Mouse (Mus musculus) naive thymus-derived CD4-positive, alpha-beta T cell, adult 2 months (primary cell): Measurements from ENCODE around the gene Bhlha15.

ENCODE experiments used
- DNase-seq: peaks from one replicate; pipeline ENCODE4 v3.0.0-alpha.2; 2011; ENCODE audit warnings: low read depth

The Bhlha15 gene

DNA sequence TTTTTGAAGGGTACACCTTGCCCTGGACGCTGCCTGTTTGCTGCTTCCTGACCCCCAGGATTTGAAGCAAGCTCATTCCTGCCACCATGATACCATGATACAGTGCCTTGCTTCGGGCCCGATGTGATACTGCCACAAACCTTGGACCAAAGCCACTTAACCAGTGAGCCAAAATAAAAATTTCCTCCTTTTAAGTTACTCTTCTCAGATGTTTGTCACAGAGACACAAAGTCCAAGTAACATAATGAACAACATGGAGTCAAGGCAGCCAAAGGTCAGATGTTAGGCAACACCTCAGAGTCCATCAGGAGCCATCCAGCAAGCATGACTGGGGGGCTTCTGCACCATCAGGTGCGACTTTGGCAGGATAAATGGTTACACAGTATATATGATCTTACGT, 42.4 kb downstream of the Bhlha15 start:
- DNase-seq = no peak

DNA sequence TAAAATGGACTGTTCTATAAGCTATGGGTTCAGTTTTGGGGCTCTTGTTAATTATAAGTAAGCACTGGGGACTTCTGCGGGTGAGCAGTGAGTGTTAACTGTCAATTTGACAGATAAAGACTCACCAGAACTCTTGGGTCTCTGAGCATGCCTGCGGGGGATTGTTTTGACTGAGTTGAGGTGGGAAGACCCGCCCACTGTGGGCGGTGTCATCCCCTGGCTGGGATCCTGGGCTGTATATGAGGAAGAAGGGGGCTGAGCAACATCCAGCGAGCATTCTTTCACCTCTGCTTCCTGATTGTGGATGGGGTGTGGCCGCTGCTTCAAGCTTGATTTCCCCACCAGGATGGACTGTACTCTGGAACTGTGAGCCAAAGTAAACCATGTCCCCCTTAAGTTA, 44.1 kb downstream of the Bhlha15 start:
- DNase-seq = no peak

DNA sequence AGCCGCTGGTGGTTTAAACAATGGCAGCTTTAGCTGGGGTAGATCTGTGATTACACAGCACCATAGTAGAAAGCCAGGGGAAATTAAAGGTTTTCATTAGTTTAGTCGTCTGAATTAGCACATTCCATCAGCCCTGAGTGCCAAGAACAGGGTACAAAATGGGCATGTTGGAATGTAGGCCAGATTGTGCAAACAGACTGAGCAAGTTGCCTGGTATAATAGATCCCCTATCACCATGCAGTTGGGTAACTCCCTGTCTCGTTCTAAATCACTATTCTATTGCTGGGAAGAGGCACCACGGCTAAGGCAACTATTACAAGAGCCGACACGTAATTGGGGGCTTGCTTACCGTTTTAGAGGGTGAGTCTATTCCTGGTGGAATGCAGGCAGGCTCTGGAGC, 44.6 kb downstream of the Bhlha15 start:
- DNase-seq = no peak

DNA sequence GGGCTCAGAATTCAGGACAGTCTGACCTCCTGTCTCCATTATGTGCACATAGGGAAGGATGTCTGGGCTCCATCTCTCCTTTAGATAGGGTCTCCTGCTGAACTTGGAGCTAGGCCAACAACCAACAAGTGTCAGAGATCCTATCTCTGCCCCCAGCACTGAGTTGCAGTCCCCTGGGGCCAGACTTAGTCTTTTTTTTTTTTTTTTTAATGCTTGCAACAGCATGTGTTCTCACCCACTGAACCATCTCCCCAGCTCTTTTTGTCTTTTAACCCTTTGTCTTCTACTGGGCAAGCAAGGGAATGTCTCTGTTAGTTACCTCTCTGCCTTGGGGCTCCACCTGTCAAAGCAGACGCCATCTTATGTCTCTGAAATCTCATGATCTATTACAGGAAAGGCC, 48.9 kb downstream of the Bhlha15 start:
- no peak for DNase-seq
